Mouse (Mus musculus) left cerebral cortex, adult 2 months (tissue): ENCODE results near the gene Sorcs3. TPM values are rescaled to one million over a fixed set of nuclear protein-coding genes. Genes with fewer than 3 reads are reported as not detected.

Experiments used
- DNase-seq, 2 experiments: peaks; one replicate each; pipeline ENCODE4 v3.0.0; 2021 to 2022; ENCODE audit warnings: low spot score in 2 of 2, mixed read lengths in 1 of 2; ENCODE audit errors: extremely low spot score in 1 of 2
- H3K27ac ChIP-seq: fragments of 200-600 bp; 2 replicates; pipeline ENCODE4 v1.8.1; 2022
- H3K4me3 ChIP-seq: fragments of 200-600 bp; 2 replicates; pipeline ENCODE4 v1.8.1; 2022
- CTCF ChIP-seq: fragments of 200-600 bp; IDR thresholded peaks from 2 replicates; pipeline ENCODE4 v1.8.1; 2022; ENCODE audit warnings: antibody characterized with exemption, mild to moderate bottlenecking, moderate library complexity
- intact Hi-C: fragments of 180-260 bp; cut with DNase I; formaldehyde crosslinking; loops from one replicate; pipeline ENCODE4 v1.15.1; 2025
- total RNA-seq, 2 experiments: library from RNA; stranded (reverse); gene quantifications; 2 replicates each; pipeline ENCODE4 v1.2.3; 2021

The Sorcs3 gene
- total RNA-seq, 2 experiments from 2014 or later: 38.8 to 51.0 TPM

- TF ChIP-seq CTCF: no peak
- Histone ChIP-seq H3K4me3 (no peak overlapping the region), H3K27ac (no peak overlapping the region)
- peak; percentile 43 to 50 for DNase-seq
- intact Hi-C loops: loop anchor here (10.0 kb wide), 1 partner anchor 341 kb away; the partner anchor contains the start of gene Sorcs3
Observed at GRCm38 (mm10) chr19:48546133-48546448, 340.3 kb downstream of the Sorcs3 start.

GRCm38 (mm10) chr19:48548143-48548881 lies 342.5 kb downstream of the Sorcs3 start:
- no peak for TF ChIP-seq CTCF
- intact Hi-C loops: loop anchor here (10.0 kb wide), 1 partner anchor 344 kb away; the partner anchor contains the start of gene Sorcs3
- Histone ChIP-seq H3K4me3 (no peak overlapping the region), H3K27ac (no peak overlapping the region)
- DNase-seq: no peak

GRCm38 (mm10) chr19:48559432-48559831 lies 353.6 kb downstream of the Sorcs3 start:
- Histone ChIP-seq H3K4me3 (no peak overlapping the region), H3K27ac (no peak overlapping the region)
- TF ChIP-seq CTCF: no peak
- intact Hi-C loops: no loop called here
- no peak for DNase-seq

GRCm38 (mm10) chr19:48575736-48576135 lies 369.9 kb downstream of the Sorcs3 start:
- intact Hi-C loops: no loop called here
- TF ChIP-seq CTCF: no peak
- no peak overlapping the region for H3K4me3 ChIP-seq

GRCm38 (mm10) chr19:48577169-48577568 lies 371.3 kb downstream of the Sorcs3 start:
- DNase-seq: no peak
- H3K4me3 ChIP-seq: no peak overlapping the region
- no peak overlapping the region for H3K27ac ChIP-seq
- no peak for TF ChIP-seq CTCF
- intact Hi-C loops: no loop called here

More at GRCm38 (mm10) chr19:48575736-48576135, 369.9 kb downstream of the Sorcs3 start:
- DNase-seq: no peak
- no peak overlapping the region for H3K27ac ChIP-seq

- no peak overlapping the region for H3K4me3 ChIP-seq
- intact Hi-C loops: no loop called here
- no peak overlapping the region for H3K27ac ChIP-seq
- peak; percentile 12 to 14 for DNase-seq
- TF ChIP-seq CTCF: no peak
Observed at GRCm38 (mm10) chr19:48584938-48585560, 379.2 kb downstream of the Sorcs3 start.

GRCm38 (mm10) chr19:48616951-48617350 lies 411.1 kb downstream of the Sorcs3 start:
- intact Hi-C loops: no loop called here
- no peak for DNase-seq
- Histone ChIP-seq H3K27ac (no peak overlapping the region), H3K4me3 (no peak overlapping the region)
- no peak for TF ChIP-seq CTCF

- TF ChIP-seq CTCF: no peak
- intact Hi-C loops: no loop called here
Observed at GRCm38 (mm10) chr19:48630671-48631327, 425.0 kb downstream of the Sorcs3 start.

GRCm38 (mm10) chr19:48642566-48642965 lies 436.7 kb downstream of the Sorcs3 start:
- no peak for TF ChIP-seq CTCF
- no peak overlapping the region for H3K27ac ChIP-seq
- intact Hi-C loops: no loop called here
- H3K4me3 ChIP-seq: no peak overlapping the region
- no peak for DNase-seq

More at GRCm38 (mm10) chr19:48630671-48631327, 425.0 kb downstream of the Sorcs3 start:
- Histone ChIP-seq H3K4me3 (no peak overlapping the region), H3K27ac (no peak overlapping the region)
- DNase-seq: no peak

GRCm38 (mm10) chr19:48649941-48650340 lies 444.1 kb downstream of the Sorcs3 start:
- Histone ChIP-seq H3K27ac (no peak overlapping the region), H3K4me3 (no peak overlapping the region)
- no peak for TF ChIP-seq CTCF
- DNase-seq: no peak
- intact Hi-C loops: no loop called here

- no peak for TF ChIP-seq CTCF
- intact Hi-C loops: no loop called here
- no peak overlapping the region for H3K27ac ChIP-seq
- no peak overlapping the region for H3K4me3 ChIP-seq
- DNase-seq: peak in 1 of 2 experiments; percentile 42
Observed at GRCm38 (mm10) chr19:48651617-48652016, 445.8 kb downstream of the Sorcs3 start.

GRCm38 (mm10) chr19:48660201-48660600 lies 454.4 kb downstream of the Sorcs3 start:
- H3K4me3 ChIP-seq: no peak overlapping the region
- TF ChIP-seq CTCF: no peak
- DNase-seq: no peak
- intact Hi-C loops: no loop called here
- no peak overlapping the region for H3K27ac ChIP-seq
